ENCODE assay signal across 8 mouse cellular contexts in genomic region chr8:117380796-117381195, GRCm38 (mm10).
A peak's percentile ranks its signal among the peaks of the same experiment; 100 is the strongest.
DNase-seq lines count a peak whose midpoint lies in the region; ATAC-seq lines count a peak whose summit lies in the region.

No protein-coding gene starts in this region.

- no peak overlapping the region for H3K9ac ChIP-seq in forebrain, embryonic 13.5 days
- no peak overlapping the region for H3K9ac ChIP-seq in forebrain, embryonic 11.5 days (ENCODE audit: low read length)
- no peak overlapping the region for H3K9ac ChIP-seq in hindbrain, embryonic 16.5 days (ENCODE audit: low read depth, low read length)

- peaks cover 36% of the 10 kb centered on the region for H3K4me1 ChIP-seq in forebrain, embryonic 13.5 days
- no peaks in the 10 kb centered on the region for H3K4me1 ChIP-seq in forebrain, embryonic 11.5 days (replicated peaks; ENCODE audit: control insufficient read depth, insufficient read depth, low read length)
- H3K4me1 ChIP-seq in hindbrain, embryonic 16.5 days (ENCODE audit: control insufficient read depth, insufficient read depth, low read depth, low read length), result peaks cover 10% of the 10 kb centered on the region; the same call in 1 of the 2 replicates

- WGBS in forebrain, embryonic 13.5 days, result 68% methylated on average over 8 of the region's 8 CpGs
- WGBS in forebrain, embryonic 11.5 days, result 85% methylated on average over 8 of the region's 8 CpGs
- WGBS in hindbrain, embryonic 16.5 days, result 63% methylated on average over 8 of the region's 8 CpGs

- no peak overlapping the region for H3K4me2 ChIP-seq in forebrain, embryonic 13.5 days
- H3K4me2 ChIP-seq in forebrain, embryonic 11.5 days (ENCODE audit: low read depth, low read length, severe bottlenecking), result no peak overlapping the region
- H3K4me2 ChIP-seq in hindbrain, embryonic 16.5 days (ENCODE audit: low read length), result no peak overlapping the region

- no peak overlapping the region for H3K4me3 ChIP-seq in forebrain, embryonic 13.5 days
- H3K4me3 ChIP-seq in forebrain, embryonic 11.5 days (ENCODE audit: low read depth, low read length), result no peak overlapping the region
- H3K4me3 ChIP-seq in hindbrain, embryonic 16.5 days (ENCODE audit: low read length), result no peak overlapping the region

- intact Hi-C loops in left cerebral cortex, postnatal 14 days (cut with DNase I), result loop anchor here (5.0 kb wide), 1 partner anchor 67 kb away; no protein-coding TSS in a partner anchor

- peaks cover 8% of the 10 kb centered on the region; the same call in 1 of the 2 replicates for H3K9me3 ChIP-seq in forebrain, embryonic 13.5 days (replicated peaks)
- no peaks in the 10 kb centered on the region for H3K9me3 ChIP-seq in forebrain, embryonic 11.5 days (ENCODE audit: control insufficient read depth, low read length)
- H3K9me3 ChIP-seq in hindbrain, embryonic 16.5 days (ENCODE audit: control insufficient read depth, low read length), result peaks cover 4% of the 10 kb centered on the region; the same call in 1 of the 2 replicates

- H3K27me3 ChIP-seq in forebrain, embryonic 13.5 days, result no peaks in the 10 kb centered on the region
- H3K27me3 ChIP-seq in forebrain, embryonic 11.5 days (ENCODE audit: control insufficient read depth, insufficient read depth, low read length), result no peaks in the 10 kb centered on the region
- H3K27me3 ChIP-seq in hindbrain, embryonic 16.5 days (replicated peaks; ENCODE audit: control insufficient read depth, insufficient read depth, low read length), result no peaks in the 10 kb centered on the region

- peak overlapping the region; percentile 45; the same call in 1 of the 2 replicates for H3K27ac ChIP-seq in forebrain, embryonic 13.5 days
- H3K27ac ChIP-seq in forebrain, embryonic 11.5 days (ENCODE audit: low read depth, low read length), result no peak overlapping the region
- H3K27ac ChIP-seq in hindbrain, embryonic 16.5 days (ENCODE audit: low read depth, low read length), result no peak overlapping the region; the same call in 1 of the 2 replicates

- H3K36me3 ChIP-seq in forebrain, embryonic 13.5 days (ENCODE audit: poor library complexity, severe bottlenecking), result peaks cover 37% of the 10 kb centered on the region
- H3K36me3 ChIP-seq in forebrain, embryonic 11.5 days (ENCODE audit: control insufficient read depth, insufficient read depth, low read length), result no peaks in the 10 kb centered on the region
- H3K36me3 ChIP-seq in hindbrain, embryonic 16.5 days (ENCODE audit: control insufficient read depth, insufficient read depth, low read length), result peaks cover 4% of the 10 kb centered on the region; the same call in 1 of the 2 replicates

- ATAC-seq in forebrain, embryonic 13.5 days, result no peak; the same call in 1 of the 2 replicates
- no peak for ATAC-seq in forebrain, embryonic 11.5 days (replicated peaks; ENCODE audit: low FRiP score)
- ATAC-seq in hindbrain, embryonic 16.5 days, result 0 out of 2 replicates have a peak, but pooled peaks have one; percentile 38

- DNase-seq in forebrain, embryonic 11.5 days (ENCODE audit: low spot score), result no peak
- peak; percentile 96 for DNase-seq in adipocyte (ENCODE audit: low spot score)
- peak; percentile 48 for DNase-seq in frontal cortex, postnatal 10 days (ENCODE audit: low spot score in 2 of 2)
- peak; percentile 49 to 65 for DNase-seq in left cerebral cortex, postnatal 14 days (ENCODE audit: low spot score in 2 of 2)
- peak; percentile 50 for DNase-seq in telencephalon, adult 2 months (ENCODE audit: low read depth, low spot score)
- DNase-seq in spleen, postnatal 10 days (ENCODE audit: low spot score in 2 of 2), result no peak

Comparison
In these comparisons a context has a peak if more than half of its experiments do, and no peak if none do; other contexts are left out.
1. DNase-seq: peak in adipocyte (single experiment), frontal cortex, postnatal 10 days (2 of 2), left cerebral cortex, postnatal 14 days (2 of 2) and telencephalon, adult 2 months (single experiment); none in forebrain, embryonic 11.5 days (single experiment) and spleen, postnatal 10 days (0 of 2).